Mouse (Mus musculus) thymus, postnatal 10 days (tissue): ENCODE results near the gene Zfp27.
"Not testable (repeated sequence)": the region's sequence is repeated elsewhere in the genome, so short reads cannot be mapped to it uniquely, and the experiment has no call there.

Experiments
- DNase-seq, 2 experiments: peaks; one replicate each; pipeline ENCODE4 v3.0.0; 2021; ENCODE audit warnings: low spot score in 2 of 2

Gene Zfp27

DNA sequence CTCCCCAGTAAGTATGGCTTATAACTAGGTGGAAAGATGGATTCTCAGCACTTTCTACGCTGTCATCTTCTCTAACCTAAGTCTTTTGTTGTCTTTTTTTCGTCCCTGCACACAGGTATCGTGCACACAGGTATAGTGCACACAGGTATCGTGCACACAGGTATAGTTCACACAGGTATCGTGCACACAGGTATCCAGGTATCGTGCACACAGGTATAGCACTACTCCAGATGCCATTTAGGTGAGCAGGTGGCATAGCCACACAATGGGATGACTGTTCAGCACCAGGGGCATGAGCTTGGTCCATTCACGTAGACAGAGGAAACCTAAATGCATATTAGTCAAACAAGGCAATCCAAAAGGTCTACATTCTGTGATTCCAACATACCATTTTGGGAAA, 15.9 kb downstream of the Zfp27 start:
- no peak for DNase-seq

DNA sequence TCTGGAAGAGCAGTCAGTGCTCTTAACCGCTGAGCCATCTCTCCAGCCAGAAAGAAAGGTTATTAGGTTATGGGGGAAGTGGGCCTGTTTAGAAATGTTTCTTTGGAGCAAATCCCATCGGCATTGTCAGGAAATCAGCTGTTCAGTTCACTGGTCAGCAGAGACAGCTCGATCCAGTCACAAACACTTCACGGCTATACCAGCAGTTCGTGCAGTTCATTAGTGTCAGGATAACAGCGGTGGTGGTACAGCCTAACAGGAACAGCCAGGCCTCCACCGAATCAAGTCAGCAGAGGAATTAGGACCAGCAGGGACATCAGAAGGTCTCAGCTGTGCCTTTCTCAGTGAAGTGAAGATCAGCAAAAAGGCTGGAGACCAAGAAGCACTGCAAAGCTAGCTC, 25.5 kb downstream of the Zfp27 start:
- no peak for DNase-seq

- no peak for DNase-seq
These were observed 26.3 kb downstream of the Zfp27 start for GRCm38 (mm10) chr7:29880056-29880455.

- not testable (repeated sequence) for DNase-seq
These were observed 28.8 kb downstream of the Zfp27 start for GRCm38 (mm10) chr7:29877561-29877960.

DNA sequence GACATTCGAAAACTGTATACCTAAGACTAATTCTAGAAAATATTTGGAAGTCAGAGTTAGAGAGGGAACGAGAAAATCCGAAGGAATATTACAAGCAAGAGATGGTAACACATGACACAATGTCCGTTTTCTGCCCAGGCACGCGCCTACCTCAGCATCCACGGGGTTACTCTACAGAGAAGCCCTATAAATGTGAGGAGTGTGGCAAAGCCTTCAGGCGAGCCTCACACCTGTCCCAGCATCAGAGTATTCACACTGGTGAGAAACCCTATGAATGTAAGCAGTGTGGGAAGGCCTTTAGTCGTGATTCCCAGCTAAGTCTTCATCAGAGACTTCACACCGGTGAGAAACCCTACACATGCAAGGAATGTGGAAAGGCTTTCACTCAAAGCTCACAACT, 32.1 kb downstream of the Zfp27 start:
- no peak for DNase-seq

DNA sequence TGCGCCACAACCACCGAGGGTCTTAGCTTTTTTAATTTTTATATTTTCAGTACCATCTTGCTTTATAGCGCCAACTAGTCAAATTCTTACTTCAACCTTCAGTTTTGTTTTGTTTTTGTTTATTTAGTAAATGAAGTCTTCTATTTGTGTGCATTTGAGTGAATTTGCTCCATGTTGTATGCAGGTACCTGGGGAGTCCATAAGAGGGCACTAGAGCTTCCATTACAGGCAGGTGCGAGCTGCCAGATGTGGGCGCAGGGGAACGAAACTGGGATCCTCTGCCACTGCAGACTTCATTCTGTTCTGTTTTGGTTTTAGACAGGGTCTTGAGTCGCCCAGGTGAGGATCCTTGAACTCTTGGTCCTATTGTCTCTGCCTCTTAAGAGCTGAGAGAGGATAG, 44.7 kb downstream of the Zfp27 start:
- DNase-seq = no peak

GRCm38 (mm10) chr7:29859532-29860517, 46.5 kb downstream of the Zfp27 start, which contains the start of gene Zfp420:
TSS of gene Zfp420 (plus strand) at chr7:29859979.
- peak; percentile 83 to 84 for DNase-seq

DNA sequence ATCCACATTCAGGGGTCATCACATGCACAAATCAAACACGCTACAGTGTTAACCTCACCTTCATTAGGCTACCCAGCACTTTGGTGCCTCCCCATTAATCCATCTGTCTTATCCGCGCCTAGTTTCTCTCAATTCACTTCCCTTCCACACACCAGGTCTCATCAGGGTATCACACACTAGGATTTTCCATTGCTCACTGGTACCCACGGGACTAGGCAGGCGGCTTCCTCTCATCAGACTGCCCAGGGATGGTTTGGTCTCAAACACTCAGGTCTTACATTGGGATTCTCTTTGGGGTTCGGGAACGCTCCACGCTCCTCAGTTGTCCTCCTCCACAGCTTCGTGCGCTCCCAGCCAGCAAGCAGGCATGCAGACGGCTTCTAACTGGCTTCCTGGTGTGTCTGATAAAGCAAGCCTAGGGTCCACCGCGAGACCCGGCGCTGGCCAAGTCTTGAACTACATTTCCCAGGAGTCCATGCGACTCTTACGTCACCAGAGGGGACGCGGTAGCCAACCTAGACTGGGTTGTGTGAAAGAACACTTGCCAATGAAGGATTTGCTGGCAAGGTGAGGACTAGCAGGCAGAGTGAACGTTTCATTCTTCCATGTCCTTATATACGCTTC, 53.0 kb downstream of the Zfp27 start, which contains the start of gene Zfp940:
TSS of gene Zfp940 (minus strand) at position 451 of the 624 bp plus-strand sequence.
- peak; percentile 79 to 85 for DNase-seq

DNA sequence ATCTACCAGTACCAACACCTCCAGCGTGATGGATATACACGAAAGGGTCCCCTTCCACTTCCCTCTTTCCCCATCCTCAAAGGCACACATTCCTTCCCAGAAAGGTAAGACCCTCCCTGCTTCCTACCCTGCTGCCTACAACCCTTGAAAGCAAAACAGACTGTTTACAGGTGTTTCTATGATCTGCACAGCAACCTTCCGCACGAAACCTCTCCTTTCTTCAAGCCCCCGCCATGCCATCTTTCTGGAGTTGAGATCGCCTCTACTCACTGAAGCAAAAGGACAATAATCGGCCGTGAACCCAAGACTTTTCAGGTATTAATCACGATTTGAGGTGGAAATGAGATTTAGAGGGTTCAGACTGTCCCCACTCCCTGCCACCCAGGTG, 53.5 kb downstream of the Zfp27 start:
- DNase-seq = no peak

GRCm38 (mm10) chr7:29844616-29845015, 61.8 kb downstream of the Zfp27 start:
- DNase-seq = no peak
